Mouse (Mus musculus) layer of hippocampus, adult 11-12 months (tissue): ENCODE measurements around the gene Gm13723.

Experiments
- DNase-seq: peaks from one replicate; pipeline ENCODE4 v3.0.0; 2022; ENCODE audit warnings: low spot score

The Gm13723 gene

GRCm38 (mm10) chr2:86874702-86875101 is at the start of gene Gm13723:
Gene Gm13723, minus strand, starts transcription at chr2:86874802.
- DNase-seq: no peak

DNA sequence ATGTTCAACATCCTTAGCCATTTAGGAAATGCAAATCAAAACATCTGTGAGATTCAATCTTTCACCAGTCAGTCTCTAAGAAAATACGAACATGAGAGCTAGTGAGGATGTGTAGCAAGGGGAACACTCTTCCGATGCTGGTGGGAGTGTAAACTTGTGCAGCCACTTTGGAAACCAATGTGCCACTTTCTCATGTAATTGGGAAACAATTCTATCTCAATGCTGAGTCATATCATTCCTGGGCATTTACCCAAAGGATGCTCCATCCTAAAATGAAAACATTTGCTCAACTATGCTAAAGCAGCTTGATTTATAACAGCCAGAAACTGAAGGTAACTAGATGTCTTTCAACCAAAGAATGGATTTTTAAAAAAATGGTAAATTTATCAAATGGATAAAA is 31.0 kb upstream of the Gm13723 start:
- no peak for DNase-seq

DNA sequence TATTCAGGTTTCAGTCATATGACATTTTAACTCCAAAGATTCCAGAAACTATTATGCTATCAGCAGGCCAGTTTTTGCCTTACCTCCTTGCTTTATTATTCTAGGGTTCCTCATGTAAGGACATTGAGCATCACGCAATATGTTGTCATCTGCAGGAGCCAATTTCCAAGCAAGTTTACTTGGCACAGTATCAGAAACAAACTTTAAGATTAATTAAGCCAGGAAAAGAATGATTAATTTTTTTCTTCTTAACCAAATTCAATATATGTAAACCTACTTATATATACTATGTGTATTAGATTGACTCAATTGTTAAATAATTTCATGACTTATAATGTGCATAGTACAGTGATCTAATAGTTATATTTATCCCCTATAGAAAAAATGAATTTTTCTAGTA is 17.5 kb upstream of the Gm13723 start, which contains the start of gene Olfr1097:
TSS of gene Olfr1097 (minus strand) at position 101 of the 400 bp plus-strand sequence.
- no peak for DNase-seq

DNA sequence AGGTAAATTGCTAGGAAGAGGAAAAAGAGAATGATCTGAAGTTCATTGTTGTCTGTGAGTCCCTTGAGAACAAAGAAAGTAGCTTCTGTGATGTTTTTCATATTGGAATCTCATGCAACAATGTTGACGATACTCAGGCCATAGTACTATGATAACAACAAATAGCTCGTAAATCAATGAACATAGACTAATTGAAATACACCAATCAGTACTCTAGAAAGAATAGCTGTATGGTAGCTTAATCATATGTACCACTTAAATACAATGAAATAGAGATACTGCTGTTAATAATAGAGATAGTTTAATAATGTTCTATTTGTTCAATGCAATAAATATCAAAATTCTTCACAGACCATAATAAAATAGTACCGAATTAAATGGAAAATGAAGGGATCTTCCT is 23.0 kb downstream of the Gm13723 start, which contains the start of gene Olfr1095:
TSS of gene Olfr1095 (minus strand) at position 101 of the 400 bp plus-strand sequence.
- no peak for DNase-seq

GRCm38 (mm10) chr2:86824363-86824762 is 50.2 kb downstream of the Gm13723 start, which contains the start of gene Olfr1094:
Gene Olfr1094, plus strand, starts transcription at chr2:86824663.
- DNase-seq: no peak
